Mouse (Mus musculus): ENCODE data around the gene Alyref.
A peak's percentile ranks its signal among the peaks of the same experiment; 100 is the strongest.

Alyref gene

GRCm38 (mm10) chr11:120626785-120627467, 28.8 kb upstream of the Alyref start:
- DNase-seq (ENCODE audit: low read depth, low spot score), result no peak

DNA sequence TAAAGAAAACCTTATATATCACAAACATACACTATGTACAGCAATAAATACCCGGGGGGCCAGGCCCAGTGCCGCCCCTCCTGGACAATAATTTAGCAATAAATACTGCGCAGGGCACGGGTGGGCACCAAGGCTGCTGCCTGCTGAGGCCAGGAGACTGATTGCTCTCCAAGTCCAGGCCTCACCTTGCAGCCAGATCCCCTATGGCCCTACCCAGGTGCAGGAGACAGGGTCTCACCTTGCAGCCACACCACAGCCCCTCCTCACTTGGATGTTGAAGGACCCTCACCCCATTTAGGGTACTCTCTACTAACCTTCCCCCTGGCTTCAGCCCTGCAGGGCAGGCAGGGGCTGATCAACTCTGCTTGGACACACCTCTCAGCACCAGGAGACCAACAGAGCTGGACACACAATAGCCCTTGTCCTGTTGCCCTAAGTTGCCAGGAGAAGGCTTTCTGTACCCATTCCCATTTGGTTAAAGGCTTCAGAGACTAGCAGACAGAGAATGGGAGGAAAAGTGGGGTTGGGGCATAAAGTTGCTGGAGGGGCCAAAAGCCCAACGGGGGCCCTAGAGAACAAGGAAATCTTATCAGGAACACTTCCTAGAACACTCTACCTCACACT, 27.1 kb upstream of the Alyref start, which contains the start of gene Sirt7:
TSS of gene Sirt7 (minus strand) at position 89 of the 624 bp plus-strand sequence.
- no peak for DNase-seq (ENCODE audit: low read depth, low spot score)

GRCm38 (mm10) chr11:120624680-120625111, 26.5 kb upstream of the Alyref start:
- peak; percentile 79 for DNase-seq (ENCODE audit: low read depth, low spot score)

DNA sequence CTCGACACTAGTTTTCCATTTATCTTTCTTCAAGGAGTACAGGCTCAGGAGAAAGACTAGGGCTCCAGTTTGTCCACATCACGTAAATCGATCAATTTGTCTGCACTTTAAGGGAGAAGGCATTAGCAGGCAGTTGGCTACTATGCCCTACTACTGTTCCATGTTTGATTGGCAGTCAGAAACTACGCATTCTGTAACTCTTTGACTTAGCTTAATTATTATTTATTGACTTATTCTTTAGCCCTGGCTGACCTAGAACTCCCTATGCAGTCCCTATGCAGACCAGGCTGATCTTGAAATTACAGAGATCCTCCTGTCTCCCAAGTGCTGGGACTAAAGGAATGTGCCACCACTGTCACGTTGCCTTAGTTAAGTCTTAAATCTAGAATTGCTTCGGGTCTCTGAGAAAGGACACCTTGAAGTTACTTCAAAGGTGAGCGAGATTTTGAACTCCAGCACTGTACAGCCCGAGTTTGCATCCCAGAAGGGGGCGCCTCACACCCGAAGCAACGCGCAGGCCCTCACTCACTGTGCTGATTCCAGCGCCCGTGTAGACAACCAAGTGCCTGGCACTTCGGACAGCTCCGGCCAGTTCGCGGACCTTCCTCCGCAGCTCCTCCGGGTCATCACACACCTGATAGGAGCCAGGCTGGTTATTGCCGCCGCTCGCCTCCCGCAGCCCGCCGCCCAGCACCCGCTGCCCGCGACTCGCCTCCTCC, 26.0 kb upstream of the Alyref start:
- no peak for DNase-seq (ENCODE audit: low read depth, low spot score)

DNA sequence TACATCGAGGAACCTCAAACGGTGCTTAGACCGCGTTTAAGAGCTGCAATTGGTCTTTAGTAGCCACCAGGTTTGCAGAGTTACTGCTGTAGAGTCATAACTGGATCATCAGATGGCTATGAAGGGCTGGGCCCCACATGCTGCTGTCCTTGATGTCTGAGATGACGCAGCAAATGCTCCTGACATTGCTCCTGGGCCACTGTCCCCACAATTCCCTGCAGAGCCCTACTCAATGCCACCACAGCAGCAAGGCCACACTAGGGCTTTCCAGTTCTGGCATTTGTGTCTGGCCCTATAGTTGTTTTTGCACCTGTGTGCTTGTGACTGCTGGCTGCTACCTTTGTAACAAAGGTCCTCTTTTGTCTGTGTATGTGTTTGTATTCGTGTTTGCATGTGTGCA, 24.6 kb upstream of the Alyref start:
- no peak for DNase-seq (ENCODE audit: low read depth, low spot score)

- no peak for DNase-seq (ENCODE audit: low read depth, low spot score)
Observed at GRCm38 (mm10) chr11:120620195-120620594, 22.0 kb upstream of the Alyref start.

DNA sequence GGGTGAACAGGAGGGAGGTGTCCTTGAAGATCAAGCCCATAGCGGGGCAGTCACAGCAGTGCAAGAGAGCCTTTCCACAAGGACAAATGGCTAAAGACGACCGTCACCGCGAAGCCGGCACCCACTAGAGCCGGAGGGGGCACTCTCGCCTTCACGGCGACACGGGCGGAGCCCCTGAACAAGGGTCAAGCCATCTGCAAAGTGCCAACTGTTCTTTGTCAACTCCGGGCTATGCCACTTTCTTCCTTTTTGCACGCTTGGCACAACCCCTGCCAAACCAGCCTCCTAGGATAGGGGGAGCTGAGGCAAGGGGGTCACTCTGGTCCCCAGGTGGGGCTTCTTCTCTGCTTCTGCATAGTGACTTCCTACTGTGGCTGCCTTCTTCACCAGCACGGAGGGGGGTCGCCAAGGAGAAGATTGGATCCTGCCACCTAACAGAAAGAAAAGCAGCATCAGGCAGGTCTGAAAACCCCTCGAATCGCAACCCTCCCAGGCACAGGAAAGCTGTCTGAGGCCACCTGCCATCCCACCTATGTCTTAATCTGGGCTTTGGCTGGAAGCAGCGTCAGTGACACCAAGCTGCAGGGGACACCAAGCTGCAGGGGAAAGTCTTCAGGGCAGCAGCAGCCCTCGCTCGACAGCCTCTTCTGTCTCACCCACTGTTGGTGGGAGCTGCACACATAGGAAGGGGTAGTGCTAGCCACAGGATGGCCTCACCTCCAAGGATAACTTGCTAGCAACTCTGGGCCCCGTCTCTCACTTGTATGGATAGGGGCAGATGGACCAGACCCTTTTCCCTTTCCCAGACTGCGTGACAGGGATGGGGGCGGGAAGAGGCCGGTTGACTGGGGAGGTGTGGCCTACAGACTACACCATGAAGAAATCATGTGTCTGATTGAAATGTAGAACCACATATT, 20.7 kb upstream of the Alyref start:
- DNase-seq (ENCODE audit: low read depth, low spot score), result no peak

GRCm38 (mm10) chr11:120617519-120618112, 19.5 kb upstream of the Alyref start, which contains the start of gene Pcyt2:
Pcyt2 (minus strand) TSS chr11:120617936.
- peak; percentile 85 for DNase-seq (ENCODE audit: low read depth, low spot score)

DNA sequence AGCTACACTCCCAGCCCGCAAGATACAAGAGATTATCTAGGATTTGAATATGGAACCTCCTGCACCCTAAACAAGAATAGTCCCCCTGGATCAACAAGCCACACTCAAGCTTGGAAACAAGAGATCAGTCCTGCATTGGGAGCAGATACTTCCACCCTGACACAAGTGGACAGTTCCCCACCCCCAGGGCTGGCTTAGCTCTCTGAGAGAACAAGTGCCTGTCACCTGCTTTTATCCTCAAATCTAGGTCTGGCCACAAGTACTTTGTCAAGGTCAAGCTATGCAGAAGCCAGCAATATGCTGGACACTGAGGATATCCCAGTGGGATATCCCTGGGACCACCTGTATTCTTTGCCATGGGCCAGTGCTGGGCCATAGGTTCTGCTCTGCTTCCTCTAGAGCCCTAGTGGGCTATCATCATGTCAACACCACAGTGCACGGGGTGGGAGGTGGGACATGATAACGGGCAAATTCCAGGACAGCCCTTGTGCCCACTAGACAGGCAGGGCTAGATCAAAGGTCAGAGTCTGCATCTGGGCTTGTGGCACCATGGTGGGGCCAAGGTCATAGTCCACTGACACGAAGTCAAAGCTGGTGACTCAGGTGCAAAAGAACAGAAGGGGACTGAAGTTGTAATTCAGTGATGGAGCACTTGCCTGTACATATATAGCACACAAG, 18.6 kb upstream of the Alyref start:
- DNase-seq (ENCODE audit: low read depth, low spot score), result no peak

GRCm38 (mm10) chr11:120615606-120616203, 17.5 kb upstream of the Alyref start:
- no peak for DNase-seq (ENCODE audit: low read depth, low spot score)

DNA sequence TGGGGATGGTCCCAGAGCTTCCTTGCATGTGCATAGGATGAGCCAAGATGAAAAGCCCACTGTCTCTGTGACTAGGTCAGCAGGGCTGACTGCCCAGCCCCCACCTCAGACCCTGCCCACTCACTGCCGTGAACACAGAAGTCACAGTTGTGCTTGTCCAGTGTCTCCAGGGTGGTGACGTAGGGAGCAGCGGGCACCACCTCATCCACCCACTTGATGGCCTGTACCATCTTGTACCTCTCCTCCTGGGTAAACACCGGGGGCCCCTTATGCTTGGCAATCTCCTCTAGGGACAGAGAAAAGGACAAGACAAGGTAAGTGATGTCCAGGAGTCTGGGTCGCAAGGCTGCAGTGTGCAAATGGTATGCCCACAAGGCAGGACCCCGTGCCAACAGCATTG, 17.0 kb upstream of the Alyref start:
- no peak for DNase-seq (ENCODE audit: low read depth, low spot score)

DNA sequence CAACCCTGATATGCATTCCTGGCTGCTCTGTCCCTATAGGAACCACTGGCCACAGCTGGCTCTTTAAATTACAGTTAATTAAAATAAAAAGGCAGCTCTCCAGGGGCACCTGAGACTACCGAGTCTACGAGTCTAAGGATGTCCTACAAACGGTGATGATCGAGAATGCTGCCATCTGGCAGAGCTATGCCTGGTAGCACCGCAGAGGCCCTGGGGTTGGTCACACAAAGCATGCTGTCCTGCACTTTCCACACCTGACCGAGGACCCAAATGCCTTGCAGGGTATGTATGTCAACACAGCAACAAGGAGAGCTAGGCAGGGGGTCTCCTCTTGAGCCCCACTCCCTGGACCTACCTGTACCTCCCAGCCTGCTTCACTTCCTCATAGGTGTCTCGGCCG, 15.8 kb upstream of the Alyref start:
- DNase-seq (ENCODE audit: low read depth, low spot score), result no peak

- no peak for DNase-seq (ENCODE audit: low read depth, low spot score)
Observed at GRCm38 (mm10) chr11:120613481-120613972, 15.4 kb upstream of the Alyref start.

- DNase-seq (ENCODE audit: low read depth, low spot score), result peak; percentile 64
Observed at GRCm38 (mm10) chr11:120612763-120613162, 14.6 kb upstream of the Alyref start.

DNA sequence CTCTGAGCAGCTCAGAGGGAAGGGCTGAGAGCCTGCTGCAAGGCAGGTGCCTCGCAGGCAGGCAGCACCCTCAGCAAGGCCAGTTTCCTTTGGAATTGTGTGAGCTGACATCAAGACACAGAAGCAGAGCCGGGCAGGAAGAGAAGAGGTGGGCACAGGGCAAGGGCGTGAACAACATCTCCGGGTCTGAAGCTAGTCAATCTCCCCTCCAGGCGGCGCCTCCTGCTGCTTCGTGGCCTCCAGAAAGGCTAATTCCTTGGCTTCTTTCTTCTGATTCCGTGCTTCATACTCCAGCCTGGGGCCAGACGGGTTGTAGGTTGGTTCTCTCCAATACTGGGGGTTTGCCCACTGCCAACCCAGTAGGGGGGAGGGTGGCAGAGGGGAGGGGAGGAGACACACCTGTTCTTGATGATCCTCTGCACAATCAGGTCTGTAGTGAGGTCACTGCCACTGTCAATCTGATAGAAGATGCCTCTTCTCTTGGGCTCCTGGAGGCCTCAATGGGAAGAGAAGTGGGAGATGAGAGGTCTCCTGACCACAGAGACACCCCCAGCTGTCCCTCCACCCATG, 12.4 kb upstream of the Alyref start:
- no peak for DNase-seq (ENCODE audit: low read depth, low spot score)

DNA sequence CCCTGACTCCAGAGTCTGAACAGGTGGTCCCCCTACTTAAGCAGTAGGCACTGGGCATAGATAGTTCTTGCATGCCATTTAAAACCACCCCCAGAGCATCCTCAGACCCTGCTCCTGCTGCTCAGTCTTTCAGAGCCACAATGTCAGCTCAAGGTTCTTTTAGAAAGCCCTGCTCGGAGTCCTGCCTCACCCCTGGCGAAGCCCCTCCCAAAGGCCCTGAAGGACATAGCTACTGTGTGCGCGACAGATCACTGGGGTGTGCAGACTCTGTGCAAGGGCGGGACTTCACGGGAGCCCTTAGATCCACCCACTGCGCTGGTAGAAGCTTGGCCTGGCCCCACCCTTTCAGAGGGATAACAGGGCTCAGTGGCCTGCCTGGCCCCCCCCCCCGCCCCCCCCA, 11.1 kb upstream of the Alyref start:
- DNase-seq (ENCODE audit: low read depth, low spot score), result no peak

GRCm38 (mm10) chr11:120608241-120609034, 10.3 kb upstream of the Alyref start, which contains the start of gene Npb:
Npb (plus strand) TSS chr11:120608477.
- DNase-seq (ENCODE audit: low read depth, low spot score), result no peak

- DNase-seq (ENCODE audit: low read depth, low spot score), result no peak
Observed at GRCm38 (mm10) chr11:120606764-120607163, 8.6 kb upstream of the Alyref start.

DNA sequence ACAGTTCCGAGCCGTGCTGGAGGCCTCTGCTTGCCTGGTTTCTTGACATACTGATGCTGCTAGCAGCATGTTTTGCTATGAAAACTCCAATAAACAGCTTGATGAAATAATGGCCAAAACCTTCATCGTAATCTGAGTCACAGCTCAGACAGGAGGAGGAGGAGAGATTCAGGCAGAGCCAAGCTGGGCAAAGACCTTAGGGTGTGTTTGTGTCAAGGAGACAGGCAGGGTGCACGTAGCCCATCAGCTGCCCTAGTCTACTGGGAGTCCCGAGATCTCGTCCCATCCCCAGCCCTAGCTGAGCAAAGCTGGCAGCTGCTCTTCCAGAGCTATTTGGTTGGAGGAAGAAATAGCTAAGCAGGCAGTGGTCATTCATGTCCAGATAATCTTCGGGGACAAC, 7.5 kb upstream of the Alyref start:
- DNase-seq (ENCODE audit: low read depth, low spot score), result no peak

All from retina, postnatal 7 days (tissue).